ENCODE assay signal across 12 mouse cellular contexts in genomic region chr3:152348011-152348830, GRCm38 (mm10). TPM values are rescaled to one million over a fixed set of nuclear protein-coding genes. Genes with fewer than 3 reads are reported as not detected.
DNase-seq lines count a peak whose midpoint lies in the region; ATAC-seq lines count a peak whose summit lies in the region.
"Had no signal": no experiment of that assay in that cellular context is flagged by ENCODE, and none has a peak within 500 bp of the region (broad histone marks: within the 10 kb centered on the region; RNA-seq: fewer than 3 reads in every experiment).

No protein-coding gene starts in this region.

- peak overlapping the region; percentile 64 for H3K4me2 ChIP-seq in hindbrain, embryonic 13.5 days
- no peak overlapping the region for H3K4me2 ChIP-seq in hindbrain, embryonic 11.5 days (replicated peaks; ENCODE audit: low read depth, low read length)
- peak overlapping the region; percentile 68 for H3K4me2 ChIP-seq in liver, embryonic 13.5 days

- H3K4me3 ChIP-seq in hindbrain, embryonic 13.5 days: no peak overlapping the region
- no peak overlapping the region for H3K4me3 ChIP-seq in hindbrain, embryonic 11.5 days (ENCODE audit: low read depth, low read length)
- H3K4me3 ChIP-seq in liver, embryonic 13.5 days (replicated peaks): peak overlapping the region; percentile 84; the same call in 1 of the 2 replicates

- H3K27ac ChIP-seq in hindbrain, embryonic 13.5 days: no peak overlapping the region
- H3K27ac ChIP-seq in hindbrain, embryonic 11.5 days (ENCODE audit: low read depth, low read length): no peak overlapping the region
- peak overlapping the region; percentile 15; the same call in 1 of the 2 replicates for H3K27ac ChIP-seq in liver, embryonic 13.5 days
- H3K27ac ChIP-seq: limb, embryonic 15.5 days had no signal

- no peak for ATAC-seq in hindbrain, embryonic 13.5 days (ENCODE audit: low FRiP score)
- no peak for ATAC-seq in hindbrain, embryonic 11.5 days (ENCODE audit: low FRiP score)
- no peak for ATAC-seq in liver, embryonic 13.5 days (ENCODE audit: low read depth)

- H3K36me3 ChIP-seq in hindbrain, embryonic 13.5 days: no peaks in the 10 kb centered on the region
- no peaks in the 10 kb centered on the region for H3K36me3 ChIP-seq in hindbrain, embryonic 11.5 days (ENCODE audit: control insufficient read depth, insufficient read depth, low read length)
- peaks cover 9% of the 10 kb centered on the region; the same call in 1 of the 2 replicates for H3K36me3 ChIP-seq in liver, embryonic 13.5 days
- H3K36me3 ChIP-seq: limb, embryonic 15.5 days had no signal

- 84% methylated on average over 10 of the region's 10 CpGs for WGBS in hindbrain, embryonic 13.5 days
- 93% methylated on average over 10 of the region's 10 CpGs for WGBS in hindbrain, embryonic 11.5 days
- WGBS in liver, embryonic 13.5 days (ENCODE audit: insufficient replicate concordance): 82% methylated on average over 10 of the region's 10 CpGs

- no peaks in the 10 kb centered on the region for H3K9me3 ChIP-seq in hindbrain, embryonic 13.5 days
- H3K9me3 ChIP-seq in hindbrain, embryonic 11.5 days (ENCODE audit: control insufficient read depth, low read length): no peaks in the 10 kb centered on the region
- H3K9me3 ChIP-seq in liver, embryonic 13.5 days (replicated peaks): no peaks in the 10 kb centered on the region
- H3K9me3 ChIP-seq: heart, embryonic 10.5 days; limb, embryonic 15.5 days had no signal

- no peaks in the 10 kb centered on the region for H3K27me3 ChIP-seq in hindbrain, embryonic 13.5 days
- no peaks in the 10 kb centered on the region for H3K27me3 ChIP-seq in hindbrain, embryonic 11.5 days (ENCODE audit: control insufficient read depth, insufficient read depth, low read length)
- H3K27me3 ChIP-seq in liver, embryonic 13.5 days: no peaks in the 10 kb centered on the region
- H3K27me3 ChIP-seq: limb, embryonic 15.5 days had no signal

- peak; percentile 59 to 69 for DNase-seq in adrenal gland, adult (ENCODE audit: inconsistent age in 2 of 2, low spot score in 1 of 2)
- no peak for DNase-seq in adrenal gland, adult 18-20 months (ENCODE audit: low spot score in 2 of 2)
- no peak for DNase-seq in hindbrain, embryonic 11.5 days (ENCODE audit: low spot score)
- DNase-seq in 3T3-L1 (ENCODE audit: low read depth, low spot score): peak; percentile 9
- no peak for DNase-seq in liver, embryonic 13.5 days
- no peak for DNase-seq in thymus, postnatal 25 days
- no peak for DNase-seq in spleen, adult 12 weeks (ENCODE audit: low spot score)
- DNase-seq: kidney, adult 8-10 months; thymus, postnatal 4 days had no signal

- H3K9ac ChIP-seq in hindbrain, embryonic 13.5 days: no peak overlapping the region
- H3K9ac ChIP-seq in hindbrain, embryonic 11.5 days (ENCODE audit: low read depth, low read length): no peak overlapping the region
- H3K9ac ChIP-seq in liver, embryonic 13.5 days: 0 out of 2 replicates have a peak overlapping the region, but pooled peaks have one; percentile 7
- H3K9ac ChIP-seq: limb, embryonic 15.5 days had no signal

- H3K4me1 ChIP-seq in hindbrain, embryonic 13.5 days (replicated peaks): peaks cover 45% of the 10 kb centered on the region
- H3K4me1 ChIP-seq in hindbrain, embryonic 11.5 days (replicated peaks; ENCODE audit: control insufficient read depth, insufficient read depth, low read length): no peaks in the 10 kb centered on the region
- peaks cover 58% of the 10 kb centered on the region for H3K4me1 ChIP-seq in liver, embryonic 13.5 days (replicated peaks)

RNA-seq across cellular contexts. Expression of gene Usp33, which starts 1.9 kb away (rescaled TPM):
- 10 to 100 TPM; 70.9 to 97.3 TPM for total RNA-seq in adrenal gland, adult 18-20 months (2021)
- polyA plus RNA-seq in hindbrain, embryonic 13.5 days (2015; fragmentation: Nextera tagmentation; extraction: Ambion mirVana): 88.0 and 89.3 TPM in 2 replicates
- polyA plus RNA-seq in hindbrain, embryonic 11.5 days (2014; fragmentation: Nextera tagmentation; extraction: Ambion mirVana): 73.6 and 74.8 TPM in 2 replicates
- polyA plus RNA-seq in liver, embryonic 13.5 days (2015; fragmentation: Nextera tagmentation; extraction: Ambion mirVana): 19.5 and 28.1 TPM in 2 replicates

RNA-seq across cellular contexts. Expression of gene Miga1, which starts 8.0 kb away (rescaled TPM):
- 1 to 10 TPM; 8.7 to 9.3 TPM for total RNA-seq in adrenal gland, adult 18-20 months (2021)
- 18.9 and 19.8 TPM in 2 replicates for polyA plus RNA-seq in hindbrain, embryonic 13.5 days (2015; fragmentation: Nextera tagmentation; extraction: Ambion mirVana)
- 19.4 and 21.4 TPM in 2 replicates for polyA plus RNA-seq in hindbrain, embryonic 11.5 days (2014; fragmentation: Nextera tagmentation; extraction: Ambion mirVana)
- 4.3 and 4.7 TPM in 2 replicates for polyA plus RNA-seq in liver, embryonic 13.5 days (2015; fragmentation: Nextera tagmentation; extraction: Ambion mirVana)

RNA-seq across cellular contexts. Expression of gene Zzz3, which starts 47.1 kb away (rescaled TPM):
- total RNA-seq in adrenal gland, adult 18-20 months (2021): 10 to 100 TPM; 32.1 to 35.8 TPM
- polyA plus RNA-seq in hindbrain, embryonic 13.5 days (2015; fragmentation: Nextera tagmentation; extraction: Ambion mirVana): 36.0 and 37.0 TPM in 2 replicates
- polyA plus RNA-seq in hindbrain, embryonic 11.5 days (2014; fragmentation: Nextera tagmentation; extraction: Ambion mirVana): 54.9 and 61.2 TPM in 2 replicates
- 16.3 and 21.2 TPM in 2 replicates for polyA plus RNA-seq in liver, embryonic 13.5 days (2015; fragmentation: Nextera tagmentation; extraction: Ambion mirVana)

Comparison
In these comparisons a context has a peak if more than half of its experiments do, and no peak if none do; other contexts are left out.
1. DNase-seq: peak in adrenal gland, adult (2 of 2) and 3T3-L1 (single experiment); none in adrenal gland, adult 18-20 months (0 of 2), hindbrain, embryonic 11.5 days (single experiment), liver, embryonic 13.5 days (single experiment), thymus, postnatal 25 days (single experiment) and spleen, adult 12 weeks (single experiment).